Mouse (Mus musculus) midbrain, postnatal 0 days (tissue): Measurements from ENCODE around the gene Pkd2l1. TPM values are rescaled to one million over a fixed set of nuclear protein-coding genes. Genes with fewer than 3 reads are reported as not detected.

ENCODE experiments used
- ATAC-seq: fragments of 200-750 bp; cut with Nextera tagmentation; 2 replicates; pipeline ENCODE4 v1.8.0; 2017; ENCODE audit warnings: moderate number of reproducible peaks, mild to moderate bottlenecking, moderate TSS enrichment, moderate library complexity; ENCODE audit not compliant: low FRiP score
- DNase-seq: peaks from one replicate; pipeline ENCODE4 v3.0.0-alpha.2; 2015; ENCODE audit warnings: low spot score
- H3K27ac ChIP-seq: fragments of 300-500 bp; sonication (generic); 2 replicates; pipeline ENCODE4 v1.5.1; 2014; ENCODE audit warnings: low read depth, mild to moderate bottlenecking, low read length, mixed read lengths
- H3K27me3 ChIP-seq: fragments of 300-500 bp; sonication (generic); 2 replicates; pipeline ENCODE4 v1.6.1; 2014; ENCODE audit warnings: low read length, control low read depth, mixed read lengths; ENCODE audit not compliant: insufficient read depth
- H3K36me3 ChIP-seq: fragments of 300-500 bp; sonication (generic); 2 replicates; pipeline ENCODE4 v1.6.1; 2014; ENCODE audit warnings: low read length, control low read depth, mixed read lengths; ENCODE audit not compliant: insufficient read depth
- H3K4me1 ChIP-seq: fragments of 300-500 bp; sonication (generic); 2 replicates; pipeline ENCODE4 v1.6.1; 2014; ENCODE audit warnings: mild to moderate bottlenecking, control low read depth, antibody characterized with exemption, low read length, mixed read lengths; ENCODE audit not compliant: insufficient read depth
- H3K4me2 ChIP-seq: fragments of 300-500 bp; sonication (generic); 2 replicates; pipeline ENCODE4 v1.6.1; 2014; ENCODE audit warnings: low read depth, mild to moderate bottlenecking, low read length, mixed read lengths; ENCODE audit not compliant: poor library complexity, severe bottlenecking
- H3K4me3 ChIP-seq: fragments of 300-500 bp; sonication (generic); 2 replicates; pipeline ENCODE4 v1.5.1; 2014; ENCODE audit warnings: low read depth, mild to moderate bottlenecking, low read length, moderate library complexity
- H3K9ac ChIP-seq: fragments of 300-500 bp; sonication (generic); replicated peaks from 2 replicates; pipeline ENCODE4 v1.6.1; 2014; ENCODE audit warnings: mild to moderate bottlenecking, low read length, moderate library complexity, mixed read lengths; ENCODE audit not compliant: poor library complexity, severe bottlenecking
- H3K9me3 ChIP-seq: fragments of 300-500 bp; sonication (generic); 2 replicates; pipeline ENCODE4 v1.6.1; 2016; ENCODE audit warnings: low read length, control low read depth
- CTCF ChIP-seq: IDR thresholded peaks from 2 replicates; pipeline ENCODE4 v1.5.1; 2016; ENCODE audit warnings: antibody characterized with exemption, mild to moderate bottlenecking
- WGBS: fragments of 180-500 bp; shearing (Covaris S2); extraction: QIAGEN DNeasy Blood & Tissue Kit; methylation state at CpG from one replicate; pipeline ENCODE4 v1.1.7; 2014; 5-methylcytosine and 5-hydroxymethylcytosine counted together
- polyA plus RNA-seq: library from polyadenylated mRNA; unstranded; fragments of >200 nt; fragmentation: Nextera tagmentation; extraction: Ambion mirVana; gene quantifications from 2 replicates; pipeline ENCODE4 v1.2.1, GENCODE M21; 2015
- total RNA-seq: library from RNA; depleted of rRNA; stranded (reverse); fragments of >200 nt; gene quantifications from 2 replicates; pipeline ENCODE4 v1.2.3, GENCODE M21; 2014

Pkd2l1 gene
- total and polyA plus RNA-seq, 2 experiments from 2014 or later, result 0.07 to 0.27 TPM

DNA sequence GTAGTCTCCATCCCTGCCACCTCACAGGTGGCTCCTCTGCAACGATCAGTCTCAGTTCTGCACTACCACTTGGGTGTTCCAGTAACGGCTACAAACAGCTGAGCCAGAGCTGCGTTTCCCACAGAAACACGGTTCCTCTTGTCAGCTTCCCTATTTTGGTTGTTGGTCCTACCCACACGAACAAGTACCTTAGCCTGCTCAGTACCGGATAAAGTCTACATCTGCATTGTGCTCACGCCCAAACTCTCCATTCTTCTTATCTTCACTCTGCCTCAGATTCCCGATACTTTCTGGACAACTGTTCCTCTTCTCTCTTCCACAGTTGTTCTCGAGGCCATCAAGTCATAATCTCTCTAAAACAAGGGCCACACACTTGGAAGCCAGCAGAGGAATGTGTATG, 47.9 kb downstream of the Pkd2l1 start:
- H3K9ac ChIP-seq, result no peak overlapping the region
- WGBS, result 92% methylated on average over 9 of the region's 9 CpGs

DNA sequence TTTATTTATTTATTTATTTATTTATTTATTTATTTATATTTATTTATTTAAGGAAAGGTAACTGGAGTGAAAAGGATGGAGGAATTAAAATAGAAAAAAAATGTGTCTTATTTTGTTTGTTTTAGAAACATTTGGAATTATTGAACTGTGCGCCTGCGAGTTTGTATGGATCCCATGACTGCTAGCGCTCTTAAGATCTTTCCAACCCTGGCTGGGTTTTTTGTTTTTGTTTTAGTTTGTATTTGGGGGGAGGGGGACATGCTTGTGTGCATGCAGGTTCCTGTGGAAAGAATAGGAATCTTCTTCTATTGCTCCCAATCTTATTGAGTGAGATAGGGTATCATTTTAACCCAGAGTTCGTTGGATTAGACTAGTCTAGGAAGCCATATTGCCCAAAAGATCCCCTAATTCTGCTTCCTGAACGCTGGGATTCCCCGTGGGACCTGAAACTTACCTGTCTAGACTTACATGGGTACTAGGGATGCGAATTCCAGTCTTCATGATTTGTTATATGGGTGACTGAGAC, 56.2 kb downstream of the Pkd2l1 start:
- WGBS, result 23% methylated on average over 7 of the region's 7 CpGs
- Histone ChIP-seq H3K4me2 (peak overlapping the region; percentile 47), H3K4me1 (no peaks in the 10 kb centered on the region), H3K27ac (no peak overlapping the region), H3K36me3 (peaks cover 13% of the 10 kb centered on the region), H3K27me3 (no peaks in the 10 kb centered on the region), H3K4me3 (peak overlapping the region; percentile 68), H3K9me3 (no peaks in the 10 kb centered on the region), H3K9ac (no peak overlapping the region)
- DNase-seq (peak; percentile 11), ATAC-seq (no peak; the same call in 1 of the 2 replicates)
- TF ChIP-seq CTCF, result no peak

More for the DNA sequence above, 47.9 kb downstream of the Pkd2l1 start:
- Histone ChIP-seq H3K4me1 (no peaks in the 10 kb centered on the region), H3K4me2 (no peak overlapping the region), H3K4me3 (no peak overlapping the region), H3K9me3 (no peaks in the 10 kb centered on the region), H3K36me3 (peaks cover 32% of the 10 kb centered on the region), H3K27ac (no peak overlapping the region), H3K27me3 (no peaks in the 10 kb centered on the region; the same call in 1 of the 2 replicates)
- ATAC-seq (no peak), DNase-seq (no peak)
- TF ChIP-seq CTCF, result no peak

DNA sequence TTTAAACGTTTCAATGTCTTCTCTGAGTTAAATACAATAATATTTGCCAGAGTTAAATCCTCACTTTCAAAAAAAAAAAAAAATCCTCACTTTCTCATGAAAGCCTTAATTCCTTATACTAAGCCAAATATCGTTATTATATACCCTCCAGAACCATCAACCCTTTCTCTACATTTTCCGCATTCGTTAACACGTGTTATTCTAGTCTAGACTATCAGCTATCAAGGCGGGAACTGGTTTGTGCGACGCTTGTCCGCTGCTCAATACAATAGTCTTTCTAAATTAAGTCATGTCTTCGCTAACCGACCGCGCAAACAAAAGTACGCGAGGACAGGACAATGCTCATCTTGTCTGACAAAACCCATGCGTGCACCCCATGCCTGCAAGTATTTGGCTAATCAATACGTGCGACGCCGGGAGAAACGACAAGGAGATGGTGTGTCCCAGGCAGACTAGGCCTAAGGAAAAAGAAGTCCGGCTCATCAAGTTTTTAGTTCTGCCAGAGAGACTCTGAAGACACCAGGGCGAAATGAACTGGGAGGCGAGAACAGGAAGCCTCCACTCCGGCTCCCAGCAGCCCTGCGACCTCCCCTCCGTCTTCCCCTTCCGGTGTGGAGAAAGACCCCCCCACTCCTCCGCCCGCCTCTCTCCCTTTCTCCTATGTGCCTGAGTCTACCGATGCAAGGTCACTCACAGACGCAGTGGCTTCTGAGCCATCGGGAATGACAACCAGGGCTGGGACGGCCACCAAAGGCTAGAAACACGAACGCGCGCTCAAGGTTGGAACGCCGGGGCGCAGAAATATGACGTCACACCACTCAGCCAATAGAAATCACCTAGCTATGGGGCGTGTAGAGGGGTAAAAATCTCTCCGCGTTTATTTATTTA, 56.9 kb downstream of the Pkd2l1 start, which contains the start of gene Cwf19l1:
TSS of gene Cwf19l1 (minus strand) at position 805 of the 888 bp plus-strand sequence.
- DNase-seq (peak; percentile 97), ATAC-seq (peak; percentile 92)
- Histone ChIP-seq H3K36me3 (peaks cover 19% of the 10 kb centered on the region), H3K4me3 (peak within 1 kb of the TSS; percentile 68), H3K4me1 (no peaks in the 10 kb centered on the region), H3K27me3 (no peaks in the 10 kb centered on the region), H3K4me2 (peak within 1 kb of the TSS; percentile 70), H3K9ac (peak within 1 kb of the TSS; percentile 73), H3K9me3 (no peaks in the 10 kb centered on the region), H3K27ac (peak within 1 kb of the TSS; percentile 86)
- under 1% methylated on average over 45 of the region's 45 CpGs for WGBS
- TF ChIP-seq CTCF, result no peak

DNA sequence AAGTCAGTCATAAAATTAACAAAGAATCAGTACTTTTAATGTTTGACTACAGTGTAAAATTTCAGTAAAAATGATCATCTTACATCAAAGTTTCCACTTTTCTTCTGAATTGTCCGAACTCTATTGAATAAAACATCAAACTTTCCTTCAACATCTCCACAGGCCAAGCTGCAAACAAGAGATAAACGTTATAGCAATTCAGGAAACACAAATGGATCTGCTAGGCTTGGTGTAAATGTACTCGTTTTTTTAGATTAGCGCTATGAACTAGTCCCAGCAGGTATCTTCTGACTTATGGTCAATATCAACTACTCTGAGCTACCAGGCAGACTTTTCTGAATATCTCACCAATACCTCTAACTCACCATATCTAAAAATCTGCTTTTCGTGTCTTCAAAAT, 59.3 kb downstream of the Pkd2l1 start:
- no peak for TF ChIP-seq CTCF
- Histone ChIP-seq H3K4me3 (no peak overlapping the region), H3K9ac (no peak overlapping the region), H3K36me3 (peaks cover 22% of the 10 kb centered on the region), H3K4me1 (no peaks in the 10 kb centered on the region), H3K9me3 (no peaks in the 10 kb centered on the region), H3K27me3 (no peaks in the 10 kb centered on the region), H3K4me2 (no peak overlapping the region), H3K27ac (no peak overlapping the region)
- ATAC-seq, result no peak
- DNase-seq, result no peak
- WGBS, result 93% methylated on average over 5 of the region's 5 CpGs

DNA sequence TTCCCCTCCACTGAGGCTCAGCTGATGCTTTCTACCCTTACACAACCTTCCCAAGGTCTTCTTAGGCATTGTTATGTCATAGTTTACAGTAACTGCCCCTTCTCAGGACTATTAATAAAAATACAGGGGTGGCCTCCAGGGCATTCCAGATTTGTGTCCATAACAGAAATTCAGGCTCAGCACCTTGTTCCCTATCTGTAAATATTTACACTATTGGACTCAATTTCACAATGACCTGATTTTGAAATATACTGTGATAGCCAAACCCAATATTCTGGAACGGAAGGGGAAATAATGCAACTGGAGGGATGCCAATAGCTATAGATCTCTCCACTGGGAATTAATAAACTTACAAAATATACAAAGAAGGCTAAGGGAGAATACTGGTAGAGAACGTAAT, 63.7 kb downstream of the Pkd2l1 start:
- Histone ChIP-seq H3K9ac (no peak overlapping the region), H3K36me3 (peaks cover 52% of the 10 kb centered on the region), H3K4me3 (no peak overlapping the region), H3K4me1 (no peaks in the 10 kb centered on the region), H3K27ac (no peak overlapping the region), H3K4me2 (no peak overlapping the region), H3K27me3 (no peaks in the 10 kb centered on the region), H3K9me3 (no peaks in the 10 kb centered on the region)
- ATAC-seq, result no peak
- DNase-seq, result no peak
- no peak for TF ChIP-seq CTCF
- 93% methylated on average over 2 of the region's 2 CpGs for WGBS
